Mouse (Mus musculus): ENCODE measurements around the gene Lsm14b. TPM values are rescaled to one million over a fixed set of nuclear protein-coding genes. Genes with fewer than 3 reads are reported as not detected.

The Lsm14b gene
- 14.5 TPM for polyA plus RNA-seq (2017; shearing (Covaris generic))

DNA sequence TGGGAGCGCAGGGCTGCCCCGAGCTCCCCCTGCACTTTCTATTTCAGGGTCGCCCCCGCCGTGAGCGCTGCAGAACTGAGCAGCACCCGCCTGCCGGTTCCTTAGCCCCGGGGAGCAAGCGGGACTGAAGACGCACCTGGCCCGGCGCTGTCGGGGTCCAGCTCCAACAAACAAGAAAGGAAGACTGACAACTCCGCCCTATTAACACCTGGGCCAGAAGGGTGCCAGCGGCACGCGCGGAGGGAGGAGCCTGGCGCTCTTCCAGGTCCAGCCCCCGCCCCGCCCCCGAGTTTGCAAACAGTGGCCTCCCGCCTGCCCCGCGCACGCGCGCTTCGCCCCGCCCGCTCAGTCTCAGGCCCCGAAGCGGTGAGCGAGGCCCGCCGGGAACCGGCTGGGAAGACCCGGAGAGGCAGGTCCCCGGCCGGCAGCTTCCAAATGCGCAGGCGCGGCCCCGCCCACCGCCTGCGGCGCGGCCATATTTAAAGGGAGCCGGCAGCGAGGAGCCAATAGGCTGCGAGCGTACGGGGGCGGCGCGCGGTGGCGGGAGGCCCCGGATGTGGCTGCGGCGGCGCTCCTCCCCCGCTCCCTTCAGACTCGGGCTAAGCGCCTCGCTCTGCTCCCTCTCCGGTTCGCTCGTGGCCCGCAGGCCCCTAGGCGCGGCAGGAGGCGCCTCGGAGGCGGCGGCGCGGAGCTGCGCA, at the start of gene Lsm14b:
Gene Lsm14b, plus strand, starts transcription at position 587 of the 698 bp plus-strand sequence.

DNA sequence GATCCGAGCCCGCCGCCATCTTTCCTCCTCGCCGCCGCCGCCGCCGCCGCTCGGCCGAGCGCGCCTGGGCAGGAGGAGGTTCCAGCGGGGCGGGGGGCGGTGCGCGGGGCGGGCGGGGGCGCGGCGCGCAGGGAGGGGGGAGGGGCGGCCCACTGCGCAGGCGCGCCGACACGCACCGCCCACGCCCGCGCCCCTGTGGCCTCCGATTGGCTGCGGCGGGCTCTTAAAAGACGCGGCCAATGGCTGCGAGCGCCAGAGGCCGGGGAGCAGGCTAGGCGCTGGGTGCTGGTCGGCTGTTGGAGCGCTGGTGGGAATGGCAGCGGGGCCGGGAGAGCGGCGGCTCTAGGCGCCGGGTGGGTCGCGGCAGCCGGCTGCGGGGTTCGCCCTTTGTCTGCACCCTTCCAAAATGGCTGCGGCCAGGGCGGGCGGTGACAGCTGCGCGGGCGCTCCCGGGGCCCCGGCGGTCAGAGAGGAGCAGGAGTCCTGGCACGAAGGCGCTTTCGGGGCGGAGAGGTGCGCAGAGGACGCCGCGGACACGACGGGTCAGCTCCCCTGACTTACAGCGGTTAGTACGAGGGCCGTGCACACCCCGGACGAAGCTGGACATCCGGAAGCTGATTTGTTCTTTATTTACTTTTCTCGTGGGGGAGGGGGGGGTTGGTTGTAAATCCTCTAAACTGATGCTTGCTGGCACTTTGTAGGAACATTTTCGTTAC, 48.0 kb upstream of the Lsm14b start, which contains the start of gene Taf4:
Gene Taf4, minus strand, starts transcription at position 19 of the 716 bp plus-strand sequence.

DNA sequence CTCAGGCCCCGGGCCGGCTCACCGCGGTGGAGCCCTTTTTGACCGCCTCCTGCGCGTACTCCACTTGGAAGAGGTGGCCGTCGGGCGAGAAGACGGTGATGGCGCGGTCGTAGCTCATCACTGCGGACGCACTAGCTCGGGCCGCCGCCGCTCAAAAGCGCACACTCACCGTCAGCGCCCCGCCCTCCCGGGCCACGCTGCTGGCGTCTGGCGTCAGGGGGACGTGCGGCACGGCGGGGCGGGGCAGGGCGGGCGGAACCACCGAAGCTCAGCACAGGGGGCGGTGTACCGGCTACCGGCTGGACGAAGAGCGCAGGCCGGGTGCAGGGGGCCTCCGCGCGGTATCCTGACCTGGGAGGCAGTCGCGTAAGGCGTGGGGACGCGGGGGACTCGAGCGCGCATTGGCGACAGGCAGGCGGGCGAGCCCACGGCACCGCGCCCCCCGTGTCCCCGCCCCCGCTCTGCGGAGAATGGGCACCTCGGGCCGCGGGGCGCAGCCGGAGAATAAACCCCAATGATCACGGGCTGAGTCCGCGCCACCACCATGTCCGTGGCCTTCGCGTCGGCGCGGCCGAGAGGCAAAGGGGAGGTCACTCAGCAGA, 17.6 kb downstream of the Lsm14b start, which contains the start of the genes Psma7 and Ss18l1:
Gene Psma7, minus strand, starts transcription at position 178 of the 602 bp plus-strand sequence.
Gene Ss18l1, plus strand, starts transcription at position 254 of the 602 bp plus-strand sequence.

DNA sequence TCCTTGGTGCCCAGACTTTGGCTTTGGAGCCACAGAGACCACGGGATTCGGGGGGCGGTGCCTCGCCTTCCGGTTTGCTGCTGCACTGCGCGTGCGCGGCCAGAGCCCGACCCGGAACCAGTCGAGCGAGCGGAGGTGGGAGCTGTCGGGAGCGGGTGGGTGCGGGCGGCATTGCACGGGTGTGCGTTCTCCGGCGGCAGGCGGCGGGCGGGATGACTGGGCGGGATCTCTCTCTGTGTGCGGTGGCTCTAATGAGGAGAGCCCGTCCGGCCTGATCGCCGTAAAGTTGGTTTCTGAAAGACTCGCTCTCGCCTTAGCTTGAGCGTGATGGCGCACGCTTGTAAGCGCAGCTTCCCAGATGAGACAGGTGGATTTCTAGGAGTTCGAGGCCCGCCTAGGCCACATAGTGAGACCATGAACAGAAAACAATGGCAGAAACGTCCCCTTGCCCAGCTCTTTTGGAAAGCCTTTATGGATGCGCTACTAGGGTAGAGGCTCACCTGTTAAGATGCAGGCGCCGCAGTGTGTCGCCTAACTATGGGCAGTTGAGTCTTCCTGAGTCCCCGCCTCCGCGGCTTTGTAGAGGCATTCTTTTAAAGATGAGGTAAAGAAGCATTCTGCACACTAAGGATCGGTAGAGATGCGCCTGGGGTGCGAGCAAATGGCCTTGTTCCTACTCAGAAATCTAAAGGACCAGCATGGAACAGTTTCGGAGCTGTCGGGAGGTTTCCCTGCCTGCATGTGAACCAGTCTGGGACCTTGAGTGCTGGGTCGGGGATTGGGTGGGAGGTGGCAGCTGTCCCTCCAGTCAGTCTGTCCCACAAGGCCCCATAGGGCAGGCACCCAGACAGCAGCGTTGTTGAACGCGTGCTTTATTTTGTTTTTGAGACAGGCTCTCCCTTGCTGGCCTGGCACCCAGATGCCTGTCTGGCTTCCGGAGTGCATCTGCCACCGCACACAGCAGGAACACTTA, 46.0 kb downstream of the Lsm14b start, which contains the start of gene Mtg2:
Gene Mtg2, plus strand, starts transcription at position 108 of the 973 bp plus-strand sequence.

Other genes starting within 250 kb of the Lsm14b start
- gene Taf4, start 48.3 kb upstream of the Lsm14b start, polyA plus RNA-seq (2017; shearing (Covaris generic)): 18.1 TPM
- 339 TPM for gene Psma7, start 17.4 kb downstream of the Lsm14b start, polyA plus RNA-seq (2017; shearing (Covaris generic))
- 6.2 TPM for gene Ss18l1, start 17.5 kb downstream of the Lsm14b start, polyA plus RNA-seq (2017; shearing (Covaris generic))
- 28.8 TPM for gene Mtg2, start 45.6 kb downstream of the Lsm14b start, polyA plus RNA-seq (2017; shearing (Covaris generic))
- gene Hrh3, start 79.5 kb downstream of the Lsm14b start, polyA plus RNA-seq (2017; shearing (Covaris generic)): not detected
- gene Osbpl2, start 94.3 kb downstream of the Lsm14b start, polyA plus RNA-seq (2017; shearing (Covaris generic)): 37.8 TPM
- 144 TPM for gene Adrm1, start 146.5 kb downstream of the Lsm14b start, polyA plus RNA-seq (2017; shearing (Covaris generic))
- gene Lama5, start 200.9 kb downstream of the Lsm14b start, polyA plus RNA-seq (2017; shearing (Covaris generic)): 0.19 TPM
- 837 TPM for gene Rps21, start 232.4 kb downstream of the Lsm14b start, polyA plus RNA-seq (2017; shearing (Covaris generic))
- gene Cables2, start 248.5 kb downstream of the Lsm14b start, polyA plus RNA-seq (2017; shearing (Covaris generic)): 70.9 TPM

Data from effector memory CD4-positive, alpha-beta T cell, adult 5 months (primary cell).